Mouse (Mus musculus) embryonic fibroblast, embryonic 13.5 days (primary cell): ENCODE data around the gene Azin2. TPM values are rescaled to one million over a fixed set of nuclear protein-coding genes. Genes with fewer than 3 reads are reported as not detected.

Experiments
- H3K27ac ChIP-seq: 2 replicates; pipeline ENCODE4 v1.5.1; 2012; ENCODE audit warnings: low read length, control low read depth, inconsistent platforms; ENCODE audit not compliant: insufficient read depth
- H3K4me1 ChIP-seq: 2 replicates; pipeline ENCODE4 v1.6.1; 2011; ENCODE audit warnings: low read length; ENCODE audit not compliant: control insufficient read depth, insufficient read depth
- H3K4me3 ChIP-seq: 2 replicates; pipeline ENCODE4 v1.5.1; 2011; ENCODE audit warnings: mild to moderate bottlenecking, control low read depth, low read length; ENCODE audit not compliant: insufficient read depth
- CTCF ChIP-seq: IDR thresholded peaks from 2 replicates; pipeline ENCODE4 v1.5.1; 2011; ENCODE audit warnings: mild to moderate bottlenecking, control low read depth, low read length, moderate library complexity, borderline replicate concordance; ENCODE audit not compliant: insufficient read depth
- POLR2A ChIP-seq: IDR thresholded peaks from 2 replicates; pipeline ENCODE4 v1.6.1; 2011; ENCODE audit warnings: low read depth, mild to moderate bottlenecking, control low read depth, low read length, moderate library complexity
- polyA plus RNA-seq: library from polyadenylated mRNA; stranded (reverse); fragments of >200 nt; gene quantifications from 2 replicates; pipeline ENCODE4 v1.2.4, GENCODE M21; 2011; ENCODE audit warnings: low read depth; ENCODE audit not compliant: missing spikeins, insufficient read length

Gene Azin2
- polyA plus RNA-seq, 1 experiment, result 29.0 TPM

DNA sequence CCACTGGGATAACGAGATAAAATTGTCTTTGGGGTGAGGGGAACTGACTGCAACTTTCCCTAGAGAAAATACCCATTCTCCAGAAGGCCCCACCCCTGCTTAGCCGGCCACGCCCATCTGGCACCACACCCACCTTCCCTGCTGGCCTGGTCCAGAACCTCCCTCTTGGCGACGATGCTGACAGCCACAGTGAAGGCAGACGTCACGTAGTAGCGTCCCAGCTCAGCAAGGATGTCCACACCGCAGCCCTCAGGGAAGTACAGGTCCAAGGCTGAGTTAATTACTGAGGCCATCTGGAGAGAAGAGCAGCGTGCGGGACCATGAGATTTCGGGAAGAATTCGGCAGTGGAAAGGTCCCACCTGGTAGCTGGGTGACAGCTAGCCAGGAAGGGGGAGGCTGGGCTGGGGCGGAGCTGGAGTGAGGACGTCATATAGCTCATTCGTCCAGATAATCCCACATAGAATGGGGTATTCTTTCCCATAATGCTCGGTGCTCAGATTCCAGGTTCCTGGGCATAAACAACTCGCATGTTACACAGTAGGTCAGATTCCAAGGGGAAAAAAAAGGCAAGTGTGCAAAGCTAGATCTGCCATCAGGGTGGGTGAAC, 14.8 kb downstream of the Azin2 start:
- H3K27ac ChIP-seq, result no peak overlapping the region
- TF ChIP-seq CTCF (no peak), POLR2A (no peak)

DNA sequence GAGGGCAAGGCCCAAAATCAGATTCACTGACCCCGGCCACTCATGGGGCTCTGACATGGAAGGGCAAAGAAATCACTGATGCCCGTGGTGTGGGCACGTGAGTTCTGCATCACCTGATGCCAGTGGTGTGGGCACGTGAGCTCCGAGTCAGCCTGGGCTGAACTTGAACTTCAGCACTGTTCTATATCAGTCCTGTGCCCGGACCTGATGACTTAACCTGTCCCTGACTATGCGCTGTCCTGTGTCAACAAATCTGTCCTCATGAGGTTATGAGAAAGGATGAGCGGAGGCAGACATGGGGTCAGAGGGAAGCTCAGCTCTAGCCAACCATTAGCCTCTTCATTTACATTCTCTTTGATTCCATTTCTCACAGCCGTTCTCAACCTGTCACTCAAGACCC, 15.5 kb downstream of the Azin2 start:
- Histone ChIP-seq H3K27ac (no peak overlapping the region), H3K4me1 (no peaks in the 10 kb centered on the region), H3K4me3 (no peak overlapping the region)
- TF ChIP-seq CTCF (no peak), POLR2A (no peak)

More for the DNA sequence above, 14.8 kb downstream of the Azin2 start:
- Histone ChIP-seq H3K4me3 (no peak overlapping the region), H3K4me1 (no peaks in the 10 kb centered on the region)

DNA sequence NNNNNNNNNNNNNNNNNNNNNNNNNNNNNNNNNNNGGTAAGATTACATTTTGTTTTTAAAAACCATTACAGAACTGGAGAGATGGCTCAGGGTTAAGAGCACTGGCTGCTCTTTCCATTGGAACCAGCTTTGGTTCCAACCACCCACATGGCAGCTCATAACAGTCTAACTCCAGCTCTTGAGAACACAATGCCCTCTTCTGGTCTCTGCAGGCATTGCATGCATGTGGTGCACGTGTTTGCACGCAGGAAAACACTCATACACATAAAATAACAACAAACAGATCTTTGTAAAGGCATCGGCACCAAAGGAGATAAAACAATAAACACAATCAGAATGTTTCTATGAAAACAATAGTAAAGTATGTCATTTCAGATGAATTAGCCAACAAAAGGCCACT, 19.9 kb downstream of the Azin2 start:
- TF ChIP-seq CTCF, result peak; percentile 30; the same call in 1 of the 2 replicates
- no peak for TF ChIP-seq POLR2A
- no peak overlapping the region for H3K4me3 ChIP-seq
- H3K4me1 ChIP-seq, result no peaks in the 10 kb centered on the region
- H3K27ac ChIP-seq, result no peak overlapping the region

DNA sequence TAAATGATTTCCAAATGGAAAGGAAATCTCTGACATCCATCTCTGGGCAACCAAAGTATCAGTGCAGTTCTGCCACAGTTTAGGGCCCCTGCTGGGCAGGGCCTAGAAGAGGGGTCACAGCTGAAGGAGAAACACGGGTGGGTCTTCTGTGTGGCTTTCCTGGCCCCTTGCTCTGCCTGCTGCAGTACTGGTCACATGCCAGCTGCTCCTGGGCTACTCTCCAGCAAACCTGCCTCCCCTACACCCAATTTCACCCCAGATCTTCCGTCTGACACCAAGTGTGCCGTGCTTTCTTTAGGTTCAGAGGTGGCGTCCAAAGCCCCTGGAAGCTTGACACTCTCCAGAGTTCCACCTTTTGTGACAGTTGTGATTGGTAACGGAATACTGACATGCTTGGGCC, 26.6 kb downstream of the Azin2 start:
- H3K4me3 ChIP-seq, result no peak overlapping the region
- TF ChIP-seq POLR2A, result no peak
- no peak for TF ChIP-seq CTCF
- H3K27ac ChIP-seq, result no peak overlapping the region
- H3K4me1 ChIP-seq, result no peaks in the 10 kb centered on the region

DNA sequence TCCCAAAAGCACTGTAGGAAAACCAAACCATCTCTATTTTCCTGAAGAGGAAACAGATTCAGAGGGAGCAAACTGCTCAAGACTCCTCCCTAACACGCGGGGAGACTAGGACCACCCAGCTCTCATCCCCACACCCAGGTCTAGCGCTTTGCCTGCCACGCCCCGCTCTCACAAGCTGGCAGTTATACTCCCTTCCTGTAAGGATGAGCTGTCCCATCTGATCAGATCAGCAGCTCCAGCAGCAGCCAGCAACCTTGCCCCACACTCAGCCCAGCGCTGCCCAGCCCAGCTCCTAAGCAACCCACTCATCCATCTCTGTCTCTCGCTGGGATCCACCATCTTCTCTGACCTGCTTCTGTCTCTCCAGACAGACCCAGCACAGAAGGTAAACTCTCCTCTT, 29.5 kb downstream of the Azin2 start:
- Histone ChIP-seq H3K4me1 (no peaks in the 10 kb centered on the region), H3K4me3 (no peak overlapping the region)
- no peak for TF ChIP-seq POLR2A
- TF ChIP-seq CTCF, result no peak

DNA sequence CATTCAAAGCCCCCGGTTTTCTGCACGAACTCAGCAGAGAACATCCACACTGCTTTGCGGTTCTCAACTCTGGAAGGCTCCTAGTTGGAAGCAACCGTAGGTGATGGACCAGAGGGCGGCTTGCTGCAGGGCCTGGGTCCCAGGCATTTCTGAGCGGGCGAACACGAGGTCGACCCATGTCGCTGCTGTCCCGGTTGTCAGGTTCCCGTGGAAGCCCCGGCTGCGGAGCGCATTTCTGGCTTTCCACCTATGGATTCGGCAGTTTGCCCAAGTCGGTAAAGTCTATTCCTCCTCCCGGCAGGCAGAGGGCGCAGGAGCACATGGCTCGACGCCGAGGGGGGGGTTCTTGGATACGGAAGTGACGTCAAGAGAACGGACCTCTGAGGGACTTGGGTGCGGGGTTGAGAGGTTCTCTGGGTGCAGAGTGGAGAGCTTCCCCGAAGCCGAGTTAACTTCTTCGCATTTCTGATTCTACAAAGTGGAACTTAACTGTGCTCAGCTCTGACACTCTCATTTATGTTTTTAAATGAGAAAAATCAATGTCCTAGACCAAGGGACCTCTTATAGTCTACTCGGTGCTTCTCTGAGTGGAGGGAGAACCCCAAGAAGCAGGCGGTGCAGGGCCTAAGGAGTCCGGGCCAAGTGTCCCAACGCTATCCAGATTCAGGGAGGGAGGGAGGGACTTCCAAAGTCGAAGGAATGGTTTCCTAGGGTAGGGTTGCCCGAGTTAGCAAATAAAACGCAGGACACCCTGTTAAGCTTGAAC, 37.2 kb downstream of the Azin2 start:
- peak; percentile 71 for TF ChIP-seq CTCF
- TF ChIP-seq POLR2A, result peak; percentile 74
- H3K27ac ChIP-seq, result no peak overlapping the region
- H3K4me3 ChIP-seq, result peak overlapping the region; percentile 16; the same call in 1 of the 2 replicates
- no peaks in the 10 kb centered on the region for H3K4me1 ChIP-seq

More for the DNA sequence above, 29.5 kb downstream of the Azin2 start:
- H3K27ac ChIP-seq, result no peak overlapping the region

DNA sequence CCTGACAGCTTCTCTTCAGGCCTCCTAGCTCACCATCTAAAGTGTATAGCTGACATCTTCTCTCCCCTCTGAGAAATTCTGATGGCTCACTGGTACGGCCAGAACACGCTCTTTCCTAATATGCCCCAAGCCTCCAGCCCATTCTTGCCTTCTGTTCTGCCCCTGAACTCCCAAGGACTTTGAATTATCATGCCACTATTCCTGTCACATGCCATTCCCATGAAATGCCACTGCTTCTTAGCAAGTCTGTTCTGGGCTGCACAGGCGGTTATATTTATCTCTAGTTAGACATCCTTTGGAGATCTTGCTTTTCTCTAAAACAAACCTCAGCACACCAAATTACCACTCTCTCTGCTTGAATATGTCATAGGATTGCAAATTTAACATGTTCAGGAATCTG, 38.6 kb downstream of the Azin2 start:
- Histone ChIP-seq H3K4me3 (no peak overlapping the region), H3K27ac (no peak overlapping the region), H3K4me1 (no peaks in the 10 kb centered on the region)
- no peak for TF ChIP-seq POLR2A
- no peak for TF ChIP-seq CTCF

DNA sequence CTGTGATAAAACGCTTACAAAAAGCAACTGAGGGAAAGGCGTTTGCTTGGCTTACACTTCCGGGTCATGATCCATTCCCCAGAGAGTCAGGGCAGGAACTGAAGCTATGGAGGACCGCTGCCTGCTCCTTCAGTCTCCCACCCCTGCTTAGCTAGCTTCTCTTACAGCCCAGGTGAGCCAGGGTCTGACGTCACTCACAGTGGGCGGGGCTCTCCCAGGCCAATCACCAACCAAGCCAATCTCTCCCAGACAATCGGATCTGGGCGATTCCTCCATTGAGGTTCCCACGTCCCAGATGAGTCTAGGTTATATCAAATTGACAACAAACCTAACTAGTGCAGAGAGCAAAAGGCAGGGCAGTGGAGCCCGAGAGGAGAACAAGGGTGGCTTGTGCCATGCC, 43.1 kb downstream of the Azin2 start:
- TF ChIP-seq CTCF, result no peak
- no peak for TF ChIP-seq POLR2A
- no peaks in the 10 kb centered on the region for H3K4me1 ChIP-seq
- no peak overlapping the region for H3K27ac ChIP-seq
- H3K4me3 ChIP-seq, result no peak overlapping the region

DNA sequence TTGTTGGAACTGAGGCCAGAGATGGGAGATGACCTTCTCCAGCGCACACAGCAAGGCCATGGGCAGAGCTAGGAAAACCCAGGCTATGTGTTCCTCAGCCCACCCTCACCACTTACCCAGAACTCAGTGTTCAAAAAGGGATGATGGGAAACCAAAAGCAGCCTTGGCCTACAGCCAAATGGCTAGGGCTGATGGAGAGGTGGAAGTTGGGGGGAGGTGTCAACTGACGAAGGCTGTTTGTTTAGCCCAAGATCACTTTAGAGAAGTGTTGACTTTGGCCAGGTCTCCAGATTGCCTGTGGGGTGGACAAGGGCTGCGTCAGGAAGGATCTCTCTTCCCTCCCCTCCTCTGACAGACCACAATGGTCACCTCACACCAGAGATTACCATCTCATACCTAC, 44.1 kb downstream of the Azin2 start:
- H3K4me1 ChIP-seq, result no peaks in the 10 kb centered on the region
- no peak overlapping the region for H3K4me3 ChIP-seq
- no peak overlapping the region for H3K27ac ChIP-seq
- TF ChIP-seq POLR2A, result no peak
- no peak for TF ChIP-seq CTCF

DNA sequence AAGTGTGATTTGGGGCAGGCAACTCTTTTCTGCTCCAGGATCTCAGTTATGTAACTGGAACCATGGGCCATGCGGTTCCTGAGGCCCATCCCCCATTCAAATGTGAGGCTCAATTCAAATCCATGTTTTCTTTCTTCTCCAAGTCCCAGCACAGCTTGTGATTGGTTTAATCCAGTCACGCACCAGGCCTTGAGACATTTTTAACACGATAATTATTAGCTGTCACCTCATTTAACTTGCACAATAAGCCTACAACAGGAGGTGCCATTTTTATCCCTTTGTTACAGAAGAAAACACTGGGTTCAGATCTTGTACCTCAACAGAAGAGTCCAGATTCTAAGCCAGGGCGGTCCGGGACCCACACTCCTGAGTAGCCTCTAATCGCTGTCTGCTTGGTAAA, 44.5 kb downstream of the Azin2 start:
- no peak for TF ChIP-seq POLR2A
- no peak for TF ChIP-seq CTCF
- H3K4me3 ChIP-seq, result no peak overlapping the region
- H3K27ac ChIP-seq, result no peak overlapping the region
- H3K4me1 ChIP-seq, result no peaks in the 10 kb centered on the region
